Mouse (Mus musculus): ENCODE measurements around the gene Nectin2. TPM values are rescaled to one million over a fixed set of nuclear protein-coding genes. Genes with fewer than 3 reads are reported as not detected.

Gene Nectin2
- polyA plus RNA-seq, 1 experiment = 4.7 TPM

DNA sequence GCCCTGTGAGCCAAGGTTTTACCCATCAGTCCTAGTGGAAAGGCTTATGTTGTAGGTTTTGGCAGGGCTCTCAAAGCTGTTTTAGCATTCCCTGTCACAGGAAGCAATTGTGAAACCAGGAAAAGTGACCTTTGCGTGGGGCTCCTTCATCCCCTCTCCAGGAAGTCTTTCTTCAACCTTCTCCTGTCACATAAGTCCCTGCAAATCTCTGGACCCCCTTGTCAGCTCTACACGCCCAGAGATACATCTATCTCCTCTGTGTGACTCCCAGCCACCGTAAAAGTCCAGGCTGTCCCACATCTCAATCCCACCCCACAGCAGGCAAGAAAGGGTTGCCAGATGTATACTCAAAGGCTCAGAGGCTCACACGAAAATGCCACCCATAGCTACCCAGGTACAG, 21.4 kb upstream of the Nectin2 start:
- Histone ChIP-seq H3K4me1 (ENCODE audit: control insufficient read depth, insufficient read depth, low read length) (no peaks in the 10 kb centered on the region), H3K27ac (ENCODE audit: control insufficient read depth, insufficient read depth, low read depth, low read length, poor library complexity) (no peak overlapping the region), H3K4me3 (replicated peaks; ENCODE audit: control insufficient read depth, low read depth, low read length) (no peak overlapping the region)
- TF ChIP-seq POLR2A (IDR thresholded peaks at IDR 0.05; ENCODE audit: borderline replicate concordance, control insufficient read depth, low read depth, low read length) = no peak
- no peak for TF ChIP-seq CTCF (IDR thresholded peaks at IDR 0.05; ENCODE audit: control insufficient read depth, insufficient read depth, low read length)
- WGBS = 59% methylated on average over 4 of the region's 4 CpGs

GRCm38 (mm10) chr7:19770984-19771391, 20.7 kb upstream of the Nectin2 start, which contains the start of gene Bcam:
Bcam (minus strand) TSS chr7:19771016.
- no peak within 1 kb of the TSS for H3K27ac ChIP-seq (ENCODE audit: control insufficient read depth, insufficient read depth, low read depth, low read length, poor library complexity)
- TF ChIP-seq CTCF (IDR thresholded peaks at IDR 0.05; ENCODE audit: control insufficient read depth, insufficient read depth, low read length) = no peak
- TF ChIP-seq POLR2A (IDR thresholded peaks at IDR 0.05; ENCODE audit: borderline replicate concordance, control insufficient read depth, low read depth, low read length) = no peak
- 55% methylated on average over 9 of the region's 9 CpGs for WGBS
- H3K4me1 ChIP-seq (ENCODE audit: control insufficient read depth, insufficient read depth, low read length) = no peaks in the 10 kb centered on the region
- no peak within 1 kb of the TSS for H3K4me3 ChIP-seq (replicated peaks; ENCODE audit: control insufficient read depth, low read depth, low read length)

DNA sequence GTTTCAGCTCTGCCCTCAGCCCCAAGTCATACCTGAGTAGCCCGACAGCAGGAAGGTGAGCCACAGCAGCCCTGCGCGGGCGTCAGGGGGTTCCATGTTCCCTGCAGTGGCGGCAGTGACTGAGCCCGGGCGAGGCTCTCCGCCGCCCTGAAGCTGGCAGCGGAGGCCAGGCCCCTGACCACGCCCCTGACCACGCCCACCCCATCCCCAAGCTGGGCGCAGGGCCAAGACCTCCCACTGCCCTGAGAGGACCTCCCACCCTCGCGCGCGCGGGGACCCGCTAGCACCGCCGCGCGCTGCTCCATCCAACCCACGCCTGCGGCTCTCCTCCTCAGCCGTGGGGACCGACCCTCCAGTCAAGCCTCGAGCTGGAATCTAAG, 20.1 kb upstream of the Nectin2 start:
- 0 out of 2 replicates have a peak, but pooled peaks have one; percentile 15 for TF ChIP-seq POLR2A (IDR thresholded peaks at IDR 0.05; ENCODE audit: borderline replicate concordance, control insufficient read depth, low read depth, low read length)
- TF ChIP-seq CTCF (IDR thresholded peaks at IDR 0.05; ENCODE audit: control insufficient read depth, insufficient read depth, low read length) = no peak
- no peak overlapping the region for H3K4me3 ChIP-seq (replicated peaks; ENCODE audit: control insufficient read depth, low read depth, low read length)
- H3K27ac ChIP-seq (ENCODE audit: control insufficient read depth, insufficient read depth, low read depth, low read length, poor library complexity) = no peak overlapping the region
- under 1% methylated on average over 28 of the region's 28 CpGs for WGBS
- no peaks in the 10 kb centered on the region for H3K4me1 ChIP-seq (ENCODE audit: control insufficient read depth, insufficient read depth, low read length)

- TF ChIP-seq CTCF (IDR thresholded peaks at IDR 0.05; ENCODE audit: control insufficient read depth, insufficient read depth, low read length) = no peak
- no peak for TF ChIP-seq POLR2A (IDR thresholded peaks at IDR 0.05; ENCODE audit: borderline replicate concordance, control insufficient read depth, low read depth, low read length)
- 11% methylated on average over 16 of the region's 16 CpGs for WGBS
- no peak overlapping the region for H3K27ac ChIP-seq (ENCODE audit: control insufficient read depth, insufficient read depth, low read depth, low read length, poor library complexity)
- no peaks in the 10 kb centered on the region for H3K4me1 ChIP-seq (ENCODE audit: control insufficient read depth, insufficient read depth, low read length)
- H3K4me3 ChIP-seq (replicated peaks; ENCODE audit: control insufficient read depth, low read depth, low read length) = no peak overlapping the region
Observed at GRCm38 (mm10) chr7:19769434-19770374, 19.4 kb upstream of the Nectin2 start.

- Histone ChIP-seq H3K4me1 (ENCODE audit: control insufficient read depth, insufficient read depth, low read length) (no peaks in the 10 kb centered on the region), H3K27ac (ENCODE audit: control insufficient read depth, insufficient read depth, low read depth, low read length, poor library complexity) (no peak overlapping the region), H3K4me3 (replicated peaks; ENCODE audit: control insufficient read depth, low read depth, low read length) (no peak overlapping the region)
- WGBS = 66% methylated on average over 4 of the region's 4 CpGs
- TF ChIP-seq CTCF (IDR thresholded peaks at IDR 0.05; ENCODE audit: control insufficient read depth, insufficient read depth, low read length) (no peak), POLR2A (IDR thresholded peaks at IDR 0.05; ENCODE audit: borderline replicate concordance, control insufficient read depth, low read depth, low read length) (no peak)
Observed at GRCm38 (mm10) chr7:19769001-19769400, 18.7 kb upstream of the Nectin2 start.

DNA sequence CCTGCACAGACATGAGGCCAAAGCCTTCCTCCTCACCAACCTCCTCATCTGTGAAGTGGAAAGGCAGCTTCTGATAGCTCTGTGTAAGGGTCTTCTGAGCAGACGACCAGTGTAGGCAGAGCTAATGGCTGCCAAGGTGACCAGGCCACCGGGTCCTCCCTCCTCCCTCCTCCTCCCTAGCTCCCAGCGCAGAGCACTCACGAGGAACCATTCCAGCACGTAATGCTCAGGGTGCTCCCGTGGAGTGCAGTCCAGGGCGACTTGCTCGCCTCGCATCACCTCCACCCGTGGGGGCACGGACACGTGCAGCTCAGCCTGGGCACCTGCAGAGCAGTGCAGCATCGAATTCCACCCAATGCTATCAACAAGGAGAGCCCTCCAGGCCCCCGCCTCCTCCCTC, 18.0 kb upstream of the Nectin2 start:
- Histone ChIP-seq H3K4me1 (ENCODE audit: control insufficient read depth, insufficient read depth, low read length) (no peaks in the 10 kb centered on the region), H3K27ac (ENCODE audit: control insufficient read depth, insufficient read depth, low read depth, low read length, poor library complexity) (no peak overlapping the region), H3K4me3 (replicated peaks; ENCODE audit: control insufficient read depth, low read depth, low read length) (no peak overlapping the region)
- WGBS = 83% methylated on average over 14 of the region's 14 CpGs
- no peak for TF ChIP-seq POLR2A (IDR thresholded peaks at IDR 0.05; ENCODE audit: borderline replicate concordance, control insufficient read depth, low read depth, low read length)
- no peak for TF ChIP-seq CTCF (IDR thresholded peaks at IDR 0.05; ENCODE audit: control insufficient read depth, insufficient read depth, low read length)

GRCm38 (mm10) chr7:19764581-19764980, 14.3 kb upstream of the Nectin2 start:
- Histone ChIP-seq H3K4me1 (ENCODE audit: control insufficient read depth, insufficient read depth, low read length) (no peaks in the 10 kb centered on the region), H3K27ac (ENCODE audit: control insufficient read depth, insufficient read depth, low read depth, low read length, poor library complexity) (no peak overlapping the region), H3K4me3 (replicated peaks; ENCODE audit: control insufficient read depth, low read depth, low read length) (no peak overlapping the region)
- WGBS = 71% methylated on average over 9 of the region's 9 CpGs
- TF ChIP-seq POLR2A (IDR thresholded peaks at IDR 0.05; ENCODE audit: borderline replicate concordance, control insufficient read depth, low read depth, low read length) (no peak), CTCF (IDR thresholded peaks at IDR 0.05; ENCODE audit: control insufficient read depth, insufficient read depth, low read length) (no peak)

DNA sequence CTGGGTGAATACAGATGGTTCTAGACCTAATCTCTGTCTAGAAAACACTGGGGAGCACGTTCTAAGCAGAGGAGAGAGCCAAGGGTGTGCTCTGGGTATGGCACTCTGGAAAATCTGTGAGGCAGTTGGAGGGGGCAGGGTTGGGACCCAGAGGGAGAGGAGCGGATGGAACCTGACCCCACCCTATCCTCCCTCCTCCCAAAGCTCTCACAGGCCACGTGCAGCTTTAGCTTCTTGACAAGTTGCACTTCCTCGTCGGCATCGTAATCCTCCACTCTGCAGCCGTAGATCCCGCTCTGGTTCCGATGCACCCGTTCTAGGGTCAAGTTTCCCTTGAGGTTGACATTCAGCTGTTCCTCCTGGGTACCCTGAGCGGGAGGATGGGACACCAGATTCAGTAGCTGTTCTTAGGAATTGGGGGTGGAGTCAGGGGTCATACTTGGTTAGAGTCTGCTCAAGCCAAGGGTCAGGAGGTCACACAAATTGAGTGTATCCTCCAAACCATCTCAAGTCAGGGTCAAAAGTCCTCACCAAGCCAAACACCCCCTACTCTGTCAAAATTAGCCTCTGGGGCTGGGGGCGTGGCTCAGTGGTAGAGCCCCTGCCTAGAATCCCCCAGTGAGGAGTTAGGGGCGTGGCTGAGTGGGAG, 13.7 kb upstream of the Nectin2 start:
- no peak for TF ChIP-seq POLR2A (IDR thresholded peaks at IDR 0.05; ENCODE audit: borderline replicate concordance, control insufficient read depth, low read depth, low read length)
- no peak for TF ChIP-seq CTCF (IDR thresholded peaks at IDR 0.05; ENCODE audit: control insufficient read depth, insufficient read depth, low read length)
- no peak overlapping the region for H3K27ac ChIP-seq (ENCODE audit: control insufficient read depth, insufficient read depth, low read depth, low read length, poor library complexity)
- H3K4me1 ChIP-seq (ENCODE audit: control insufficient read depth, insufficient read depth, low read length) = no peaks in the 10 kb centered on the region
- no peak overlapping the region for H3K4me3 ChIP-seq (replicated peaks; ENCODE audit: control insufficient read depth, low read depth, low read length)
- 71% methylated on average over 13 of the region's 13 CpGs for WGBS
